Mouse (Mus musculus) MEL (cell line): ENCODE results near the gene Ppox. TPM values are rescaled to one million over a fixed set of nuclear protein-coding genes. Genes with fewer than 3 reads are reported as not detected.

Experiments used
- DNase-seq: peaks from one replicate; pipeline ENCODE4 v3.0.0; 2011; ENCODE audit warnings: low read depth, low spot score
- H3K27ac ChIP-seq: 2 replicates; pipeline ENCODE4 v1.5.1; 2012; ENCODE audit warnings: low read depth, mild to moderate bottlenecking, control low read depth, low read length, moderate library complexity; ENCODE audit not compliant: control insufficient read depth
- H3K27me3 ChIP-seq, 2 experiments: fragments of 150-350 bp in 1 of 2; sonication (generic) in 1 of 2; 2 replicates each; pipeline ENCODE4 v1.6.1; 2012; ENCODE audit warnings: low read length in 2 of 2, mild to moderate bottlenecking in 2 of 2, improper control_type of control experiment in 1 of 2, moderate library complexity in 1 of 2; ENCODE audit not compliant: insufficient read depth in 2 of 2, control insufficient read depth in 1 of 2
- H3K36me3 ChIP-seq, 2 experiments: 2 replicates each; pipeline ENCODE4 v1.6.1; 2012 to 2014; ENCODE audit warnings: low read length in 2 of 2, improper control_type of control experiment in 1 of 2, inconsistent platforms in 1 of 2, mild to moderate bottlenecking in 1 of 2; ENCODE audit not compliant: insufficient read depth in 2 of 2, control insufficient read depth in 1 of 2
- H3K4me1 ChIP-seq, 2 experiments: fragments of 150-350 bp in 1 of 2; sonication (generic) in 1 of 2; 2 replicates each; pipeline ENCODE4 v1.6.1; 2012; ENCODE audit warnings: low read length in 2 of 2, improper control_type of control experiment in 1 of 2, mild to moderate bottlenecking in 1 of 2; ENCODE audit not compliant: insufficient read depth in 2 of 2, control insufficient read depth in 1 of 2
- H3K4me3 ChIP-seq, 2 experiments: fragments of 150-350 bp in 1 of 2; sonication (generic) in 1 of 2; 2 replicates each; pipeline ENCODE4 v1.5.1; 2012; ENCODE audit warnings: low read depth in 2 of 2, low read length in 2 of 2, mild to moderate bottlenecking in 2 of 2, moderate library complexity in 2 of 2, control low read depth in 1 of 2, improper control_type of control experiment in 1 of 2; ENCODE audit not compliant: control insufficient read depth in 1 of 2, insufficient read depth in 1 of 2
- H3K79me2 ChIP-seq: 2 replicates; pipeline ENCODE4 v1.6.1; 2012; ENCODE audit warnings: mild to moderate bottlenecking, low read length, moderate library complexity; ENCODE audit not compliant: control insufficient read depth, poor library complexity, insufficient read depth
- H3K9ac ChIP-seq: 2 replicates; pipeline ENCODE4 v1.6.1; 2012; ENCODE audit warnings: low read depth, mild to moderate bottlenecking, control low read depth, low read length, moderate library complexity; ENCODE audit not compliant: control insufficient read depth, poor library complexity, severe bottlenecking
- H3K9me3 ChIP-seq: fragments of 150-350 bp; sonication (generic); replicated peaks from 2 replicates; pipeline ENCODE4 v1.6.1; 2012; ENCODE audit warnings: mild to moderate bottlenecking, low read length, improper control_type of control experiment, moderate library complexity; ENCODE audit not compliant: insufficient read depth
- CHD1 ChIP-seq: IDR thresholded peaks from 2 replicates; pipeline ENCODE4 v1.6.1; 2012; ENCODE audit warnings: low read depth, mild to moderate bottlenecking, inconsistent platforms, low read length, improper control_type of control experiment
- E2F4 ChIP-seq: IDR thresholded peaks from 2 replicates; pipeline ENCODE4 v1.6.1; 2011; ENCODE audit warnings: low read depth, low read length, improper control_type of control experiment, borderline replicate concordance
- ELF1 ChIP-seq: IDR thresholded peaks from 2 replicates; pipeline ENCODE4 v1.6.1; 2014; ENCODE audit warnings: low read depth, mild to moderate bottlenecking, inconsistent platforms, low read length, improper control_type of control experiment, moderate library complexity
- EP300 ChIP-seq, 2 experiments: IDR thresholded peaks; 2 replicates each; pipeline ENCODE4 v1.6.1; 2011; ENCODE audit warnings: improper control_type of control experiment in 2 of 2, low read length in 2 of 2, low read depth in 1 of 2, mild to moderate bottlenecking in 1 of 2
- GABPA ChIP-seq: IDR thresholded peaks from 2 replicates; pipeline ENCODE4 v1.6.1; 2012; ENCODE audit warnings: low read depth, mild to moderate bottlenecking, inconsistent platforms, low read length, improper control_type of control experiment, moderate library complexity
- JUND ChIP-seq: IDR thresholded peaks from 2 replicates; pipeline ENCODE4 v1.6.1; 2011; ENCODE audit warnings: low read depth, mild to moderate bottlenecking, improper control_type of control experiment, low read length
- KAT2A ChIP-seq: conservative IDR thresholded peaks from 2 replicates; pipeline ENCODE4 v1.6.1; 2012; ENCODE audit warnings: low read depth, low read length, improper control_type of control experiment, inconsistent platforms
- MAFK ChIP-seq: IDR thresholded peaks from 2 replicates; pipeline ENCODE4 v1.6.1; 2011; ENCODE audit warnings: low read depth, mild to moderate bottlenecking, low read length, improper control_type of control experiment, borderline replicate concordance
- MEF2A ChIP-seq: IDR thresholded peaks from 2 replicates; pipeline ENCODE4 v1.6.1; 2014; ENCODE audit warnings: low read depth, mild to moderate bottlenecking, inconsistent platforms, low read length, improper control_type of control experiment; ENCODE audit not compliant: poor library complexity, insufficient replicate concordance, severe bottlenecking; ENCODE audit errors: extremely low read depth
- MXI1 ChIP-seq: IDR thresholded peaks from 2 replicates; pipeline ENCODE4 v1.6.1; 2011; ENCODE audit warnings: mild to moderate bottlenecking, low read depth, low read length, improper control_type of control experiment
- MYB ChIP-seq: IDR thresholded peaks from 2 replicates; pipeline ENCODE4 v1.6.1; 2011; ENCODE audit warnings: mild to moderate bottlenecking, low read depth, low read length, improper control_type of control experiment
- NELFE ChIP-seq: IDR thresholded peaks from 2 replicates; pipeline ENCODE4 v1.6.1; 2011; ENCODE audit warnings: low read depth, low read length, improper control_type of control experiment
- POLR2A ChIP-seq, 2 experiments: IDR thresholded peaks; 2 replicates each; pipeline ENCODE4 v1.6.1; 2011 to 2012; ENCODE audit warnings: low read length in 2 of 2, mild to moderate bottlenecking in 2 of 2, control low read depth in 1 of 2, improper control_type of control experiment in 1 of 2, low read depth in 1 of 2, moderate library complexity in 1 of 2; ENCODE audit not compliant: control insufficient read depth in 1 of 2, insufficient read depth in 1 of 2, poor library complexity in 1 of 2
- POLR2AphosphoS2 ChIP-seq: IDR thresholded peaks from 2 replicates; pipeline ENCODE4 v1.6.1; 2011; ENCODE audit warnings: low read length, improper control_type of control experiment
- SIN3A ChIP-seq: IDR thresholded peaks from 2 replicates; pipeline ENCODE4 v1.6.1; 2012; ENCODE audit warnings: low read length, improper control_type of control experiment, inconsistent platforms
- SMC3 ChIP-seq: IDR thresholded peaks from 2 replicates; pipeline ENCODE4 v1.6.1; 2011; ENCODE audit warnings: low read depth, low read length, improper control_type of control experiment
- TAL1 ChIP-seq: IDR thresholded peaks from 2 replicates; pipeline ENCODE4 v1.6.1; 2012; ENCODE audit warnings: mild to moderate bottlenecking, inconsistent platforms, low read length, moderate library complexity, mixed read lengths
- TCF12 ChIP-seq: IDR thresholded peaks from 2 replicates; pipeline ENCODE4 v1.6.1; 2014; ENCODE audit warnings: low read depth, mild to moderate bottlenecking, inconsistent platforms, low read length, improper control_type of control experiment, moderate library complexity
- UBTF ChIP-seq: IDR thresholded peaks from 2 replicates; pipeline ENCODE4 v1.6.1; 2012; ENCODE audit warnings: low read depth, mild to moderate bottlenecking, inconsistent platforms, low read length, improper control_type of control experiment, moderate library complexity, borderline replicate concordance; ENCODE audit not compliant: insufficient read depth
- ZKSCAN1 ChIP-seq: IDR thresholded peaks from 2 replicates; pipeline ENCODE4 v1.6.1; 2012; ENCODE audit warnings: low read depth, mild to moderate bottlenecking, inconsistent platforms, low read length, improper control_type of control experiment, moderate library complexity
- ZMIZ1 ChIP-seq: IDR thresholded peaks from 2 replicates; pipeline ENCODE4 v1.6.1; 2012; ENCODE audit warnings: low read depth, mild to moderate bottlenecking, inconsistent platforms, low read length, improper control_type of control experiment, moderate library complexity
- ZNF384 ChIP-seq: IDR thresholded peaks from 2 replicates; pipeline ENCODE4 v1.6.1; 2012; ENCODE audit warnings: low read depth, mild to moderate bottlenecking, inconsistent platforms, low read length, improper control_type of control experiment
- polyA plus RNA-seq, 2 experiments: library from polyadenylated mRNA; stranded (reverse) in 1 of 2; unstranded in 1 of 2; fragments of >175 nt in 1 of 2; fragments of >200 nt in 1 of 2; gene quantifications; 2 replicates each; pipeline versions ENCODE4 v1.2.1 to v1.2.4; 2012; ENCODE audit warnings: low replicate concordance in 2 of 2, low read depth in 1 of 2; ENCODE audit not compliant: insufficient read length in 2 of 2, insufficient read depth in 1 of 2, missing spikeins in 1 of 2
- total RNA-seq: library from RNA; depleted of rRNA; stranded (reverse); fragments of 300-350 nt; gene quantifications from 2 replicates; pipeline ENCODE4 v1.2.3, GENCODE M21; 2012

Gene Ppox
- total and polyA plus RNA-seq, 3 experiments = 27.0 to 63.6 TPM; not detected in 1

GRCm38 (mm10) chr1:171249913-171250600 lies 30.9 kb downstream of the Ppox start, which contains the start of gene Adamts4:
TSS of gene Adamts4 (plus strand) at chr1:171250421.
- H3K4me1 ChIP-seq = peaks cover 2 to 20% of the 10 kb centered on the region in 2 experiments; a peak in 3 of 4 replicates
- no peak for TF ChIP-seq TAL1
- no peak for TF ChIP-seq EP300 (IDR thresholded peaks at IDR 0.05; ENCODE audit: low read depth in 1 of 2, low read length in 2 of 2)
- no peaks in the 10 kb centered on the region for H3K9me3 ChIP-seq
- no peak within 1 kb of the TSS for H3K4me3 ChIP-seq
- H3K36me3 ChIP-seq = peaks cover 0 to 9% of the 10 kb centered on the region in 2 experiments; a peak in 2 of 4 replicates
- H3K79me2 ChIP-seq = peaks cover 11% of the 10 kb centered on the region
- no peak for DNase-seq
- H3K9ac ChIP-seq = no peak within 1 kb of the TSS
- peaks cover 0 to 3% of the 10 kb centered on the region in 2 experiments; a peak in 1 of 4 replicates for H3K27me3 ChIP-seq
- no peak within 1 kb of the TSS for H3K27ac ChIP-seq

- H3K79me2 ChIP-seq = peaks cover 11% of the 10 kb centered on the region
- no peak overlapping the region for H3K9ac ChIP-seq
- DNase-seq = no peak
- H3K36me3 ChIP-seq = peaks cover 0 to 12% of the 10 kb centered on the region in 2 experiments; a peak in 2 of 4 replicates
- TF ChIP-seq TAL1 = no peak
- no peak for TF ChIP-seq NELFE
- no peak for TF ChIP-seq MAFK
- no peak for TF ChIP-seq ELF1
- no peak for TF ChIP-seq KAT2A
- no peak for TF ChIP-seq POLR2AphosphoS2
- no peak for TF ChIP-seq MEF2A
- TF ChIP-seq E2F4 = no peak
- no peak overlapping the region for H3K4me3 ChIP-seq
- peaks cover 0 to 1% of the 10 kb centered on the region in 2 experiments; a peak in 1 of 4 replicates for H3K27me3 ChIP-seq
- no peak overlapping the region for H3K27ac ChIP-seq
- H3K9me3 ChIP-seq = no peaks in the 10 kb centered on the region
- peaks cover 2 to 21% of the 10 kb centered on the region in 2 experiments; a peak in 3 of 4 replicates for H3K4me1 ChIP-seq
Measured at GRCm38 (mm10) chr1:171248386-171249226, 32.4 kb downstream of the Ppox start.

GRCm38 (mm10) chr1:171247916-171248315 lies 33.1 kb downstream of the Ppox start:
- no peaks in the 10 kb centered on the region; a peak in 1 of 4 replicates for H3K27me3 ChIP-seq
- TF ChIP-seq TCF12 (no peak), POLR2A (IDR thresholded peaks at IDR 0.05; ENCODE audit: control insufficient read depth in 1 of 2, insufficient read depth in 1 of 2, low read depth in 1 of 2, low read length in 2 of 2, poor library complexity in 1 of 2) (no peak), MXI1 (no peak), UBTF (no peak), ZKSCAN1 (no peak), SMC3 (no peak), TAL1 (no peak), KAT2A (no peak), MYB (no peak), ZNF384 (no peak), CHD1 (no peak), MEF2A (no peak), ZMIZ1 (no peak), ELF1 (no peak), JUND (no peak), SIN3A (no peak), GABPA (no peak)
- peak overlapping the region; percentile 78 for H3K27ac ChIP-seq
- H3K4me3 ChIP-seq = peak overlapping the region; percentile 69 to 71
- peaks cover 0 to 12% of the 10 kb centered on the region in 2 experiments; a peak in 2 of 4 replicates for H3K36me3 ChIP-seq
- peak overlapping the region; percentile 72 for H3K9ac ChIP-seq
- H3K4me1 ChIP-seq = peaks cover 2 to 21% of the 10 kb centered on the region in 2 experiments; a peak in 3 of 4 replicates
- DNase-seq = no peak
- H3K9me3 ChIP-seq = no peaks in the 10 kb centered on the region
- peaks cover 11% of the 10 kb centered on the region for H3K79me2 ChIP-seq
